Mouse (Mus musculus) olfactory bulb, adult 2 months (tissue): ENCODE measurements around the gene Auts2.

Experiments
- CTCF ChIP-seq: fragments of 200-500 bp; IDR thresholded peaks from 2 replicates; pipeline ENCODE4 v1.5.1; 2012; ENCODE audit warnings: low read depth, mild to moderate bottlenecking, low read length, moderate library complexity; ENCODE audit not compliant: insufficient read depth
- POLR2A ChIP-seq: fragments of 200-500 bp; IDR thresholded peaks from 2 replicates; pipeline ENCODE4 v1.6.1; 2012; ENCODE audit warnings: mild to moderate bottlenecking, low read depth, low read length, moderate library complexity; ENCODE audit not compliant: insufficient read depth

- TF ChIP-seq CTCF (no peak), POLR2A (no peak)
Measured at GRCm38 (mm10) chr5:132450071-132450470, 93.1 kb downstream of the Auts2 start.
